Mouse (Mus musculus) heart, adult 2 months (tissue): Measurements from ENCODE around the gene Ralbp1.

ENCODE experiments used
- CTCF ChIP-seq: fragments of 200-600 bp; IDR thresholded peaks from 2 replicates; pipeline ENCODE4 v1.8.1; 2022; ENCODE audit warnings: antibody characterized with exemption, mild to moderate bottlenecking, moderate library complexity
- EP300 ChIP-seq: fragments of 200-500 bp; IDR thresholded peaks from 2 replicates; pipeline ENCODE4 v1.6.1; 2011; ENCODE audit warnings: low read depth, low read length, control low read depth; ENCODE audit not compliant: insufficient read depth
- POLR2A ChIP-seq: fragments of 200-500 bp; IDR thresholded peaks from 2 replicates; pipeline ENCODE4 v1.6.1; 2011; ENCODE audit warnings: mild to moderate bottlenecking, low read depth, low read length, control low read depth; ENCODE audit not compliant: insufficient read depth

GRCm38 (mm10) chr17:65911285-65912069 lies 25.9 kb upstream of the Ralbp1 start:
- TF ChIP-seq CTCF (no peak), POLR2A (no peak), EP300 (no peak)
